23 mouse cellular contexts compared by ENCODE assay signal in the genomic region with DNA sequence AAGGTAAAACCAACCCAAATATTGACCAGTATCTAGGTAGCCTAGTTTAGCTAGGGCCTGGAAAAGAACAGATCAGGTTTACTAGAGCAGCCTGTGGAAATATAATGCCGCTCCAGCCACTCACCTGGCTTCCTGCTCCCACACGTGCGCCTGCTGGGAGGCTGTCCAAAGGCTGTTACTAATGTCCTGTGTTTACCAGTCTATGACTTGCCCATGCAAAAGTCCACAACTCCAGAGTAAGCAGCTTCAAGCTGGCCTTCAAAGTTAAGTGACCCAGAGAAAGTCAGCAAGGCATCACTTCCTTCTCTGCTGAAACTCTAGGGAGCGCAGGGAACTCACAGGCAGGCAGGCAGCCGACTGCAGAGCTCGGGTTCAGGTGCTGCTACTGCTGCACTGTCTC. TPM values are rescaled to one million over a fixed set of nuclear protein-coding genes. Genes with fewer than 3 reads are reported as not detected.
A peak's percentile ranks its signal among the peaks of the same experiment; 100 is the strongest.
DNase-seq lines count a peak whose midpoint lies in the region; ATAC-seq and TF ChIP-seq lines count a peak whose summit lies in the region.
"Had no signal": no experiment of that assay in that cellular context is flagged by ENCODE, and none has a peak within 500 bp of the region (broad histone marks: within the 10 kb centered on the region; RNA-seq: fewer than 3 reads in every experiment).

No protein-coding gene starts in this region.

- peak overlapping the region; percentile 25; the same call in 1 of the 2 replicates for H3K9ac ChIP-seq in forebrain, embryonic 12.5 days
- H3K9ac ChIP-seq in forebrain, embryonic 15.5 days (replicated peaks) = no peak overlapping the region
- H3K9ac ChIP-seq in midbrain, embryonic 11.5 days (ENCODE audit: low read length) = 0 out of 2 replicates have a peak overlapping the region, but pooled peaks have one; percentile 16
- H3K9ac ChIP-seq in midbrain, embryonic 16.5 days (ENCODE audit: low read depth, low read length) = no peak overlapping the region
- no peak overlapping the region for H3K9ac ChIP-seq in kidney, postnatal 0 days (ENCODE audit: low read depth, low read length)
- H3K9ac ChIP-seq in stomach, embryonic 16.5 days (ENCODE audit: low read length) = peak overlapping the region; percentile 27; the same call in 1 of the 2 replicates
- H3K9ac ChIP-seq: heart, embryonic 13.5 days; limb, embryonic 12.5 days had no signal

- H3K4me1 ChIP-seq in forebrain, embryonic 12.5 days = peaks cover 9% of the 10 kb centered on the region
- H3K4me1 ChIP-seq in forebrain, embryonic 15.5 days = peaks cover 10% of the 10 kb centered on the region
- peaks cover 9% of the 10 kb centered on the region for H3K4me1 ChIP-seq in midbrain, embryonic 11.5 days (ENCODE audit: control insufficient read depth, insufficient read depth, low read length)
- H3K4me1 ChIP-seq in midbrain, embryonic 16.5 days (ENCODE audit: control insufficient read depth, insufficient read depth, low read length) = peaks cover 5% of the 10 kb centered on the region
- peaks cover 6% of the 10 kb centered on the region for H3K4me1 ChIP-seq in kidney, postnatal 0 days (replicated peaks; ENCODE audit: insufficient read depth, low read length)
- H3K4me1 ChIP-seq in stomach, embryonic 16.5 days (ENCODE audit: control insufficient read depth, insufficient read depth, low read length) = peaks cover 7% of the 10 kb centered on the region

- no peak overlapping the region for H3K27ac ChIP-seq in forebrain, embryonic 12.5 days
- no peak overlapping the region for H3K27ac ChIP-seq in forebrain, embryonic 15.5 days (replicated peaks)
- no peak overlapping the region for H3K27ac ChIP-seq in midbrain, embryonic 11.5 days (ENCODE audit: low read depth, low read length)
- H3K27ac ChIP-seq in midbrain, embryonic 16.5 days (ENCODE audit: low read length) = no peak overlapping the region
- H3K27ac ChIP-seq in kidney, postnatal 0 days = peak overlapping the region; percentile 51
- H3K27ac ChIP-seq in stomach, embryonic 16.5 days (ENCODE audit: low read length) = no peak overlapping the region
- H3K27ac ChIP-seq: embryonic facial prominence, embryonic 10.5 days; heart, embryonic 13.5 days; limb, embryonic 12.5 days had no signal

- H3K4me2 ChIP-seq in forebrain, embryonic 12.5 days = no peak overlapping the region
- no peak overlapping the region for H3K4me2 ChIP-seq in forebrain, embryonic 15.5 days (replicated peaks)
- no peak overlapping the region for H3K4me2 ChIP-seq in midbrain, embryonic 11.5 days
- H3K4me2 ChIP-seq in midbrain, embryonic 16.5 days (ENCODE audit: low read length) = no peak overlapping the region
- no peak overlapping the region for H3K4me2 ChIP-seq in kidney, postnatal 0 days (ENCODE audit: low read length)
- no peak overlapping the region for H3K4me2 ChIP-seq in stomach, embryonic 16.5 days (ENCODE audit: low read depth, low read length)
- H3K4me2 ChIP-seq: heart, embryonic 13.5 days; limb, embryonic 12.5 days had no signal

- peaks cover 36% of the 10 kb centered on the region for H3K36me3 ChIP-seq in forebrain, embryonic 12.5 days (replicated peaks)
- peaks cover 15% of the 10 kb centered on the region; the same call in 1 of the 2 replicates for H3K36me3 ChIP-seq in forebrain, embryonic 15.5 days
- peaks cover 7% of the 10 kb centered on the region; the same call in 1 of the 2 replicates for H3K36me3 ChIP-seq in midbrain, embryonic 11.5 days (ENCODE audit: control insufficient read depth, insufficient read depth, low read length)
- H3K36me3 ChIP-seq in midbrain, embryonic 16.5 days (ENCODE audit: control insufficient read depth, insufficient read depth, low read length) = 0 out of 2 replicates have a peak, but pooled peaks cover 6% of the 10 kb centered on the region
- H3K36me3 ChIP-seq in kidney, postnatal 0 days (ENCODE audit: insufficient read depth, low read length) = peaks cover 7% of the 10 kb centered on the region
- 0 out of 2 replicates have a peak, but pooled peaks cover 5% of the 10 kb centered on the region for H3K36me3 ChIP-seq in stomach, embryonic 16.5 days (ENCODE audit: control insufficient read depth, insufficient read depth, low read length)

- H3K9me3 ChIP-seq in forebrain, embryonic 12.5 days = no peaks in the 10 kb centered on the region
- H3K9me3 ChIP-seq in forebrain, embryonic 15.5 days = no peaks in the 10 kb centered on the region
- no peaks in the 10 kb centered on the region for H3K9me3 ChIP-seq in midbrain, embryonic 11.5 days (ENCODE audit: control insufficient read depth, low read length)
- H3K9me3 ChIP-seq in midbrain, embryonic 16.5 days (replicated peaks; ENCODE audit: control insufficient read depth, low read length, poor library complexity, severe bottlenecking) = no peaks in the 10 kb centered on the region
- H3K9me3 ChIP-seq in kidney, postnatal 0 days (replicated peaks; ENCODE audit: low read length) = no peaks in the 10 kb centered on the region
- H3K9me3 ChIP-seq in stomach, embryonic 16.5 days (replicated peaks; ENCODE audit: control insufficient read depth, low read length) = no peaks in the 10 kb centered on the region
- H3K9me3 ChIP-seq: embryonic facial prominence, embryonic 10.5 days; heart, embryonic 13.5 days; limb, embryonic 12.5 days; megakaryocyte, embryonic 14.5 days had no signal

- intact Hi-C loops in heart, postnatal 10 days (cut with DNase I) = no loop called here

- no peak for DNase-seq in midbrain, embryonic 11.5 days (ENCODE audit: low spot score, missing footprints)
- DNase-seq in kidney, postnatal 0 days (ENCODE audit: low spot score) = peak; percentile 35
- DNase-seq in gastrocnemius, postnatal 25 days = no peak
- DNase-seq in heart, postnatal 10 days = no peak
- DNase-seq: cerebellum, postnatal 25 days; layer of hippocampus, adult 9-11 months; right cerebral cortex, adult 18-20 months; thymus, postnatal 25 days had no signal

- no peak for ATAC-seq in forebrain, embryonic 12.5 days (ENCODE audit: low FRiP score)
- no peak for ATAC-seq in forebrain, embryonic 15.5 days (replicated peaks)
- ATAC-seq in midbrain, embryonic 11.5 days (ENCODE audit: low FRiP score) = no peak
- no peak for ATAC-seq in midbrain, embryonic 16.5 days
- ATAC-seq in kidney, postnatal 0 days (replicated peaks; ENCODE audit: low FRiP score, low read depth) = peak; percentile 21; the same call in 1 of the 2 replicates
- no peak for ATAC-seq in stomach, embryonic 16.5 days (ENCODE audit: insufficient read depth, low FRiP score)
- ATAC-seq: forebrain, embryonic 14.5 days had no signal

- no peak overlapping the region for H3K4me3 ChIP-seq in forebrain, embryonic 12.5 days (replicated peaks)
- H3K4me3 ChIP-seq in forebrain, embryonic 15.5 days = no peak overlapping the region
- H3K4me3 ChIP-seq in midbrain, embryonic 11.5 days (ENCODE audit: low read depth, low read length) = no peak overlapping the region
- H3K4me3 ChIP-seq in midbrain, embryonic 16.5 days (ENCODE audit: low read depth, low read length) = no peak overlapping the region
- H3K4me3 ChIP-seq in kidney, postnatal 0 days (replicated peaks; ENCODE audit: low read depth, low read length) = no peak overlapping the region
- no peak overlapping the region for H3K4me3 ChIP-seq in stomach, embryonic 16.5 days (replicated peaks; ENCODE audit: low read length)
- H3K4me3 ChIP-seq: embryonic facial prominence, embryonic 10.5 days; heart, embryonic 13.5 days; limb, embryonic 12.5 days; megakaryocyte, embryonic 14.5 days had no signal

- WGBS in forebrain, embryonic 12.5 days = 83% methylated on average over 6 of the region's 6 CpGs
- WGBS in forebrain, embryonic 15.5 days = 91% methylated on average over 6 of the region's 6 CpGs
- 87% methylated on average over 6 of the region's 6 CpGs for WGBS in midbrain, embryonic 11.5 days
- WGBS in midbrain, embryonic 16.5 days = 87% methylated on average over 6 of the region's 6 CpGs
- 40% methylated on average over 6 of the region's 6 CpGs for WGBS in kidney, postnatal 0 days
- 73% methylated on average over 6 of the region's 6 CpGs for WGBS in stomach, embryonic 16.5 days

- H3K27me3 ChIP-seq in forebrain, embryonic 12.5 days = no peaks in the 10 kb centered on the region
- H3K27me3 ChIP-seq in forebrain, embryonic 15.5 days = no peaks in the 10 kb centered on the region
- no peaks in the 10 kb centered on the region for H3K27me3 ChIP-seq in midbrain, embryonic 11.5 days (ENCODE audit: control insufficient read depth, insufficient read depth, low read length)
- H3K27me3 ChIP-seq in midbrain, embryonic 16.5 days (ENCODE audit: control insufficient read depth, insufficient read depth, low read depth, low read length) = no peaks in the 10 kb centered on the region
- no peaks in the 10 kb centered on the region for H3K27me3 ChIP-seq in kidney, postnatal 0 days (ENCODE audit: insufficient read depth, low read length)
- no peaks in the 10 kb centered on the region for H3K27me3 ChIP-seq in stomach, embryonic 16.5 days (ENCODE audit: control insufficient read depth, insufficient read depth, low read length)
- H3K27me3 ChIP-seq: heart, embryonic 13.5 days; limb, embryonic 12.5 days had no signal

- no peak for TF ChIP-seq CTCF in kidney, postnatal 0 days (IDR thresholded peaks at IDR 0.05; ENCODE audit: low read depth)

RNA-seq across cellular contexts. Expression of gene Tmem80, which starts 4.5 kb away (rescaled TPM):
- polyA plus RNA-seq in forebrain, embryonic 12.5 days (2016; fragmentation: Nextera tagmentation; extraction: Ambion mirVana) = 59.9 and 63.6 TPM in 2 replicates
- 64.1 and 64.3 TPM in 2 replicates for polyA plus RNA-seq in forebrain, embryonic 15.5 days (2015; fragmentation: Nextera tagmentation; extraction: Ambion mirVana)
- 31.4 and 34.4 TPM in 2 replicates for polyA plus RNA-seq in midbrain, embryonic 11.5 days (2014; fragmentation: Nextera tagmentation; extraction: Ambion mirVana)
- 53.1 and 54.7 TPM in 2 replicates for polyA plus RNA-seq in midbrain, embryonic 16.5 days (2015; fragmentation: Nextera tagmentation; extraction: Ambion mirVana)
- 40.5 and 45.3 TPM in 2 replicates for polyA plus RNA-seq in kidney, postnatal 0 days (2015; fragmentation: Nextera tagmentation; extraction: Ambion mirVana)
- 35.9 and 36.5 TPM in 2 replicates for polyA plus RNA-seq in stomach, embryonic 16.5 days (2015; fragmentation: Nextera tagmentation; extraction: Ambion mirVana)
- total RNA-seq in gastrocnemius, postnatal 25 days (2021) = 10 to 100 TPM; 11.0 to 11.5 TPM
- 10 to 100 TPM; 13.5 to 14.7 TPM for total RNA-seq in heart, postnatal 10 days (2021)

RNA-seq across cellular contexts. Expression of gene Deaf1, which starts 4.5 kb away (rescaled TPM):
- 74.0 and 78.4 TPM in 2 replicates for polyA plus RNA-seq in forebrain, embryonic 12.5 days (2016; fragmentation: Nextera tagmentation; extraction: Ambion mirVana)
- polyA plus RNA-seq in forebrain, embryonic 15.5 days (2015; fragmentation: Nextera tagmentation; extraction: Ambion mirVana) = 140 and 142 TPM in 2 replicates
- 61.6 and 66.9 TPM in 2 replicates for polyA plus RNA-seq in midbrain, embryonic 11.5 days (2014; fragmentation: Nextera tagmentation; extraction: Ambion mirVana)
- 211 and 237 TPM in 2 replicates for polyA plus RNA-seq in midbrain, embryonic 16.5 days (2015; fragmentation: Nextera tagmentation; extraction: Ambion mirVana)
- 64.1 and 64.2 TPM in 2 replicates for polyA plus RNA-seq in kidney, postnatal 0 days (2015; fragmentation: Nextera tagmentation; extraction: Ambion mirVana)
- 61.3 and 64.3 TPM in 2 replicates for polyA plus RNA-seq in stomach, embryonic 16.5 days (2015; fragmentation: Nextera tagmentation; extraction: Ambion mirVana)
- total RNA-seq in gastrocnemius, postnatal 25 days (2021) = 10 to 100 TPM; 11.2 to 11.7 TPM
- 10 to 100 TPM; 25.0 to 27.0 TPM for total RNA-seq in heart, postnatal 10 days (2021)

RNA-seq across cellular contexts. Expression of gene Eps8l2, which starts 6.7 kb away (rescaled TPM):
- polyA plus RNA-seq in forebrain, embryonic 12.5 days (2016; fragmentation: Nextera tagmentation; extraction: Ambion mirVana) = 1.2 and 1.7 TPM in 2 replicates
- polyA plus RNA-seq in forebrain, embryonic 15.5 days (2015; fragmentation: Nextera tagmentation; extraction: Ambion mirVana) = 0.37 and 0.57 TPM in 2 replicates
- polyA plus RNA-seq in midbrain, embryonic 11.5 days (2014; fragmentation: Nextera tagmentation; extraction: Ambion mirVana) = 0.97 and 1.3 TPM in 2 replicates
- polyA plus RNA-seq in midbrain, embryonic 16.5 days (2015; fragmentation: Nextera tagmentation; extraction: Ambion mirVana) = 0.61 and 1.0 TPM in 2 replicates
- polyA plus RNA-seq in kidney, postnatal 0 days (2015; fragmentation: Nextera tagmentation; extraction: Ambion mirVana) = 76.5 and 77.1 TPM in 2 replicates
- 79.4 and 108 TPM in 2 replicates for polyA plus RNA-seq in stomach, embryonic 16.5 days (2015; fragmentation: Nextera tagmentation; extraction: Ambion mirVana)
- 1 to 10 TPM; 1.5 to 2.1 TPM for total RNA-seq in gastrocnemius, postnatal 25 days (2021)
- 1 to 10 TPM; 2.8 to 3.0 TPM for total RNA-seq in heart, postnatal 10 days (2021)
- total RNA-seq: granulocyte monocyte progenitor cell, adult 5-6 weeks; MEL had no signal

RNA-seq across cellular contexts. Expression of gene Drd4, which starts 40.2 kb away (rescaled TPM):
- polyA plus RNA-seq in forebrain, embryonic 12.5 days (2016; fragmentation: Nextera tagmentation; extraction: Ambion mirVana) = 0.38 and 0.60 TPM in 2 replicates
- polyA plus RNA-seq in forebrain, embryonic 15.5 days (2015; fragmentation: Nextera tagmentation; extraction: Ambion mirVana) = 0.64 and 0.78 TPM in 2 replicates
- polyA plus RNA-seq in midbrain, embryonic 11.5 days (2014; fragmentation: Nextera tagmentation; extraction: Ambion mirVana) = 0.14 and 0.17 TPM in 2 replicates
- polyA plus RNA-seq in midbrain, embryonic 16.5 days (2015; fragmentation: Nextera tagmentation; extraction: Ambion mirVana) = 0.58 and 1.2 TPM in 2 replicates
- 1.8 and 2.2 TPM in 2 replicates for polyA plus RNA-seq in kidney, postnatal 0 days (2015; fragmentation: Nextera tagmentation; extraction: Ambion mirVana)
- 0.18 TPM in 1 of 2 replicates, not detected in the other for polyA plus RNA-seq in stomach, embryonic 16.5 days (2015; fragmentation: Nextera tagmentation; extraction: Ambion mirVana)
- total RNA-seq in gastrocnemius, postnatal 25 days (2021) = under 1 TPM in 1 of 2 experiments, not detected in 1; 0.23 TPM
- not detected for total RNA-seq in heart, postnatal 10 days (2021)
- total RNA-seq: granulocyte monocyte progenitor cell, adult 5-6 weeks; hematopoietic stem cell, adult 5-6 weeks; MEL had no signal
- polyA plus RNA-seq: heart, embryonic 13.5 days; liver, embryonic 16.5 days had no signal

RNA-seq across cellular contexts. Expression of gene Sct, which starts 53.1 kb away (rescaled TPM):
- 0.70 TPM in 1 of 2 replicates, not detected in the other for polyA plus RNA-seq in forebrain, embryonic 12.5 days (2016; fragmentation: Nextera tagmentation; extraction: Ambion mirVana)
- polyA plus RNA-seq in forebrain, embryonic 15.5 days (2015; fragmentation: Nextera tagmentation; extraction: Ambion mirVana) = 1.4 TPM in 2 replicates
- polyA plus RNA-seq in midbrain, embryonic 11.5 days (2014; fragmentation: Nextera tagmentation; extraction: Ambion mirVana) = 1.1 TPM in 2 replicates
- 2.4 and 2.8 TPM in 2 replicates for polyA plus RNA-seq in midbrain, embryonic 16.5 days (2015; fragmentation: Nextera tagmentation; extraction: Ambion mirVana)
- polyA plus RNA-seq in kidney, postnatal 0 days (2015; fragmentation: Nextera tagmentation; extraction: Ambion mirVana) = 35.1 and 37.9 TPM in 2 replicates
- polyA plus RNA-seq in stomach, embryonic 16.5 days (2015; fragmentation: Nextera tagmentation; extraction: Ambion mirVana) = 23.2 and 24.8 TPM in 2 replicates
- under 1 TPM in 1 of 2 experiments, not detected in 1; 0.56 TPM for total RNA-seq in gastrocnemius, postnatal 25 days (2021)
- total RNA-seq in heart, postnatal 10 days (2021) = under 1 TPM in 1 of 2 experiments, not detected in 1; 0.48 TPM
- total RNA-seq: adrenal gland, adult 18-20 months; granulocyte monocyte progenitor cell, adult 5-6 weeks; hematopoietic stem cell, adult 5-6 weeks; left cerebral cortex, adult 8-10 months; MEL had no signal

Comparison
In these comparisons a context has a peak if more than half of its experiments do, and no peak if none do; other contexts are left out.
1. H3K9ac ChIP-seq: peak in forebrain, embryonic 12.5 days (single experiment), midbrain, embryonic 11.5 days (single experiment) and stomach, embryonic 16.5 days (single experiment); none in forebrain, embryonic 15.5 days (single experiment), midbrain, embryonic 16.5 days (single experiment) and kidney, postnatal 0 days (single experiment).
2. RNA of gene Eps8l2, which starts 6.7 kb away (polyA plus RNA-seq): 79.4 to 108 TPM in stomach, embryonic 16.5 days and 76.5 to 77.1 TPM in kidney, postnatal 0 days; 1.2 to 1.7 TPM in forebrain, embryonic 12.5 days, 0.61 to 1.0 TPM in midbrain, embryonic 16.5 days, 0.97 to 1.3 TPM in midbrain, embryonic 11.5 days and 0.37 to 0.57 TPM in forebrain, embryonic 15.5 days; every median in the first group is over 10 times any median in the second.